Mouse (Mus musculus) embryonic stem cell, embryonic (primary cell): ENCODE results near the gene Asxl1.

ENCODE experiments used
- CTCF ChIA-PET, 4 experiments: fragments of 300-600 bp in 2 of 4; fragments of 350-600 bp in 2 of 4; sonication (Branson Sonifier 250); formaldehyde crosslinking; loops; one replicate each; lab custom pipeline; 2022; ENCODE audit warnings: inconsistent platforms in 2 of 4; lab: Charles Lee
- POLR2A ChIA-PET, 4 experiments: fragments of 300-600 bp in 2 of 4; fragments of 350-600 bp in 2 of 4; sonication (Branson Sonifier 250); formaldehyde crosslinking; loops; one replicate each; lab custom pipeline; 2022; ENCODE audit warnings: antibody characterized with exemption in 4 of 4, inconsistent platforms in 1 of 4; lab: Charles Lee

Asxl1 gene

GRCm38 (mm10) chr2:153441228-153441627, 95.6 kb downstream of the Asxl1 start:
- CTCF ChIA-PET = interaction anchor here in 3 of 4 experiments (0.6 to 1.2 kb wide), 6 partner anchors 12 to 94 kb away, joined by 3 to 4 read pairs (median 3); no protein-coding TSS in a partner anchor
- POLR2A ChIA-PET = interaction anchor here in 3 of 4 experiments (0.6 to 3.7 kb wide), 12 partner anchors 8 to 416 kb away, joined by 3 to 12 read pairs (median 3); partner anchors contain the start of gene Tm9sf4 (in 1 of the 3)

GRCm38 (mm10) chr2:153442720-153443119, 97.1 kb downstream of the Asxl1 start:
- POLR2A ChIA-PET = interaction anchor here in 3 of 4 experiments (0.6 to 3.7 kb wide), 8 partner anchors 12 to 281 kb away, joined by 3 to 12 read pairs (median 3); partner anchors contain the start of gene Tm9sf4 (in 2 of the 3)
- CTCF ChIA-PET = interaction anchor here in 2 of 4 experiments (0.6 to 0.8 kb wide), 3 partner anchors 144 to 564 kb away, joined by 3 to 4 read pairs (median 3); no protein-coding TSS in a partner anchor

- POLR2A ChIA-PET = interaction anchor here (0.6 to 3.7 kb wide), 19 partner anchors 9 to 335 kb away, joined by 3 to 12 read pairs (median 3); partner anchors contain the start of genes Tm9sf4 (in 2 of the 4) and Hck (in 1 of the 4)
- CTCF ChIA-PET = interaction anchor here in 3 of 4 experiments (0.6 to 2.1 kb wide), 14 partner anchors 8 to 1539 kb away, joined by 3 to 7 read pairs (median 3); no protein-coding TSS in a partner anchor
Measured at GRCm38 (mm10) chr2:153443434-153444240, 98.0 kb downstream of the Asxl1 start.

GRCm38 (mm10) chr2:153444254-153445136, 98.9 kb downstream of the Asxl1 start:
- CTCF ChIA-PET = interaction anchor here (0.6 to 2.1 kb wide), 26 partner anchors 9 to 1540 kb away, joined by 3 to 13 read pairs (median 3); no protein-coding TSS in a partner anchor

GRCm38 (mm10) chr2:153445137-153446016, 99.7 kb downstream of the Asxl1 start:
- POLR2A ChIA-PET = interaction anchor here (0.6 to 2.1 kb wide), 28 partner anchors 10 to 1102 kb away, joined by 3 to 11 read pairs (median 3); partner anchors contain the start of gene Tm9sf4 (in 2 of the 4)
- CTCF ChIA-PET = interaction anchor here (0.5 to 2.1 kb wide), 46 partner anchors 8 to 364 kb away, joined by 3 to 13 read pairs (median 4); no protein-coding TSS in a partner anchor

More at GRCm38 (mm10) chr2:153444254-153445136, 98.9 kb downstream of the Asxl1 start:
- POLR2A ChIA-PET = interaction anchor here (0.6 to 2.1 kb wide), 33 partner anchors 8 to 1103 kb away, joined by 3 to 11 read pairs (median 3); partner anchors contain the start of genes Tm9sf4 (in 2 of the 4) and Hck (in 1 of the 4)

- ChIA-PET CTCF (interaction anchor here (0.5 to 2.0 kb wide), 45 partner anchors 8 to 1080 kb away, joined by 3 to 13 read pairs (median 3); no protein-coding TSS in a partner anchor), POLR2A (interaction anchor here in 2 of 4 experiments (0.9 to 2.0 kb wide), 13 partner anchors 9 to 304 kb away, joined by 3 to 10 read pairs (median 4); partner anchors contain the start of gene Tm9sf4 (in 1 of the 2))
Measured at GRCm38 (mm10) chr2:153446017-153446408, 100.4 kb downstream of the Asxl1 start.

- CTCF ChIA-PET = interaction anchor here (0.5 to 2.0 kb wide), 43 partner anchors 9 to 1081 kb away, joined by 3 to 13 read pairs (median 4); no protein-coding TSS in a partner anchor
- POLR2A ChIA-PET = interaction anchor here in 2 of 4 experiments (0.9 to 2.0 kb wide), 10 partner anchors 9 to 304 kb away, joined by 3 to 10 read pairs (median 4); partner anchors contain the start of gene Tm9sf4 (in 1 of the 2)
Measured at GRCm38 (mm10) chr2:153446476-153446875, 100.8 kb downstream of the Asxl1 start.

- CTCF ChIA-PET = interaction anchor here in 1 of 4 experiments (0.8 kb wide), 1 partner anchor 16 kb away, joined by 3 read pairs; no protein-coding TSS in a partner anchor
Measured at GRCm38 (mm10) chr2:153447719-153448118, 102.1 kb downstream of the Asxl1 start.

GRCm38 (mm10) chr2:153448519-153448918, 102.9 kb downstream of the Asxl1 start:
- POLR2A ChIA-PET = interaction anchor here in 1 of 4 experiments (0.6 kb wide), 1 partner anchor 281 kb away, joined by 3 read pairs; no protein-coding TSS in a partner anchor

More at GRCm38 (mm10) chr2:153447719-153448118, 102.1 kb downstream of the Asxl1 start:
- POLR2A ChIA-PET = no interaction called here

More at GRCm38 (mm10) chr2:153448519-153448918, 102.9 kb downstream of the Asxl1 start:
- CTCF ChIA-PET = interaction anchor here in 1 of 4 experiments (0.5 kb wide), 1 partner anchor 264 kb away, joined by 3 read pairs; no protein-coding TSS in a partner anchor
